Mouse (Mus musculus) neural tube, embryonic 13.5 days (tissue): ENCODE measurements at regions not wholly inside any gene's neighbourhood (a gene's known extent, or its start where the extent isn't known, plus 50 kb on each side); places are given as distances from the start of the nearest gene placed in this dataset.

Experiments
- ATAC-seq: fragments of 200-750 bp; cut with Nextera tagmentation; 2 replicates; pipeline ENCODE4 v1.8.0; 2017; ENCODE audit warnings: low read depth, mild to moderate bottlenecking, moderate TSS enrichment, moderate library complexity
- H3K27ac ChIP-seq: fragments of 300-500 bp; sonication (generic); replicated peaks from 2 replicates; pipeline ENCODE4 v1.5.1; 2015; ENCODE audit warnings: moderate library complexity, mild to moderate bottlenecking, inconsistent platforms
- H3K27me3 ChIP-seq: fragments of 300-500 bp; sonication (generic); 2 replicates; pipeline ENCODE4 v1.6.1; 2015; ENCODE audit warnings: mild to moderate bottlenecking, inconsistent platforms
- H3K36me3 ChIP-seq: fragments of 300-500 bp; sonication (generic); 2 replicates; pipeline ENCODE4 v1.6.1; 2015; ENCODE audit warnings: mild to moderate bottlenecking, inconsistent platforms
- H3K4me1 ChIP-seq: fragments of 300-500 bp; sonication (generic); replicated peaks from 2 replicates; pipeline ENCODE4 v1.6.1; 2015; ENCODE audit warnings: inconsistent platforms
- H3K4me2 ChIP-seq: fragments of 300-500 bp; sonication (generic); 2 replicates; pipeline ENCODE4 v1.6.1; 2015; ENCODE audit warnings: inconsistent platforms, mild to moderate bottlenecking, moderate library complexity
- H3K4me3 ChIP-seq: fragments of 300-500 bp; sonication (generic); 2 replicates; pipeline ENCODE4 v1.5.1; 2015; ENCODE audit warnings: mild to moderate bottlenecking, inconsistent platforms
- H3K9ac ChIP-seq: fragments of 300-500 bp; sonication (generic); 2 replicates; pipeline ENCODE4 v1.6.1; 2015; ENCODE audit warnings: moderate library complexity, mild to moderate bottlenecking, inconsistent platforms
- H3K9me3 ChIP-seq: fragments of 300-500 bp; sonication (generic); 2 replicates; pipeline ENCODE4 v1.6.1; 2016; ENCODE audit warnings: inconsistent platforms
- WGBS: fragments of 180-500 bp; shearing (Covaris S2); methylation state at CpG from one replicate; pipeline ENCODE4 v1.1.7; 2015; 5-methylcytosine and 5-hydroxymethylcytosine counted together

GRCm38 (mm10) chr1:41165878-41166786 lies 360.7 kb downstream of the Tmem182 start:
- H3K4me1 ChIP-seq, result no peaks in the 10 kb centered on the region
- no peak overlapping the region for H3K27ac ChIP-seq
- H3K27me3 ChIP-seq, result no peaks in the 10 kb centered on the region
- 60% methylated on average over 12 of the region's 12 CpGs for WGBS
- no peak overlapping the region for H3K9ac ChIP-seq
- no peak overlapping the region for H3K4me2 ChIP-seq
- H3K36me3 ChIP-seq, result no peaks in the 10 kb centered on the region
- no peak for ATAC-seq
- peaks cover 3% of the 10 kb centered on the region; the same call in 1 of the 2 replicates for H3K9me3 ChIP-seq
- H3K4me3 ChIP-seq, result no peak overlapping the region

GRCm38 (mm10) chr1:41166787-41167420 lies 361.5 kb downstream of the Tmem182 start:
- Histone ChIP-seq H3K4me3 (no peak overlapping the region), H3K27ac (no peak overlapping the region), H3K9ac (no peak overlapping the region), H3K36me3 (no peaks in the 10 kb centered on the region), H3K9me3 (peaks cover 3% of the 10 kb centered on the region; the same call in 1 of the 2 replicates), H3K4me1 (no peaks in the 10 kb centered on the region), H3K4me2 (no peak overlapping the region), H3K27me3 (no peaks in the 10 kb centered on the region)
- no peak for ATAC-seq
- WGBS, result 78% methylated on average over 4 of the region's 4 CpGs

DNA sequence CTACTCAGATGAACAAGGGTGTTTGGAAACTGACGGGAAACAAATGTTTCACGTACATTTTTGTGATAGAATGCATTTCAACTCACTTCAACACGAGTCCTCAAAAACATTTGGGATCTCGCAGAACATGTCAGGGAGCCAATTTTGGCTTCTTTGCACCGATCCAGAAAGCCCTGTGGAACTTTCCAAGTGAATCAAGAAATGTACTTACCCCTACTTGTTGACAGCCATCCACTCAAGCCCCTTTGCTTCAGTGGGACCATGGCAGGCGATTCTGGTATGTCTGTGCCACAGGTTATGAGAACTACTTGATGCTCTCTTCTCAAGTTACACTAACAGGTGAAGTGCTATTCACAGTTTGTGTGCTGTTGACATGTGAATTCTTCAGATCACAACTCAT lies 381.6 kb downstream of the Tmem182 start:
- no peak for ATAC-seq
- 89% methylated on average over 6 of the region's 6 CpGs for WGBS
- Histone ChIP-seq H3K4me2 (no peak overlapping the region), H3K27ac (no peak overlapping the region), H3K36me3 (no peaks in the 10 kb centered on the region), H3K9ac (no peak overlapping the region), H3K4me1 (peaks cover 11% of the 10 kb centered on the region; the same call in 1 of the 2 replicates), H3K4me3 (no peak overlapping the region), H3K9me3 (no peaks in the 10 kb centered on the region), H3K27me3 (no peaks in the 10 kb centered on the region)

DNA sequence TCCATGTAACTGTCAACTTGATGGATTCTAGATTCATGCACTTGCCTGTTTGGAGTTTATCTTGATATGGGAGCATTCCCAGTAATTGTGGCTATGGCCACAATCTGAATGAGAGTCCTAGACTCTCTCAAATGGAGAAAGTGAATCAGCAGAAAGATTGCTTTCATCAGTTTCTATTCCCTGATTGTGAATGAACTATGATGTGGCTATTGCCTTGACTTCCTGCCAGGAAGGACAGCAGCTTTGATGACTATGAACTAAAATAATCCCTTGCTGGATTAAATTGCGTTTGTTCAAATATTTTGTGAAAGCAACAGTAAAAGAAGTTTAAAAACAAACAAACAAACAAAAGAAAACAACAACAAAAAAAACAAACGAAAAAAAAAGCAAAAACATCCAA lies 407.5 kb downstream of the Tmem182 start:
- Histone ChIP-seq H3K9ac (no peak overlapping the region), H3K4me2 (no peak overlapping the region), H3K9me3 (no peaks in the 10 kb centered on the region), H3K4me3 (no peak overlapping the region), H3K4me1 (no peaks in the 10 kb centered on the region), H3K36me3 (no peaks in the 10 kb centered on the region), H3K27ac (no peak overlapping the region), H3K27me3 (no peaks in the 10 kb centered on the region)
- WGBS, result 88% methylated on average over 2 of the region's 2 CpGs
- no peak for ATAC-seq

DNA sequence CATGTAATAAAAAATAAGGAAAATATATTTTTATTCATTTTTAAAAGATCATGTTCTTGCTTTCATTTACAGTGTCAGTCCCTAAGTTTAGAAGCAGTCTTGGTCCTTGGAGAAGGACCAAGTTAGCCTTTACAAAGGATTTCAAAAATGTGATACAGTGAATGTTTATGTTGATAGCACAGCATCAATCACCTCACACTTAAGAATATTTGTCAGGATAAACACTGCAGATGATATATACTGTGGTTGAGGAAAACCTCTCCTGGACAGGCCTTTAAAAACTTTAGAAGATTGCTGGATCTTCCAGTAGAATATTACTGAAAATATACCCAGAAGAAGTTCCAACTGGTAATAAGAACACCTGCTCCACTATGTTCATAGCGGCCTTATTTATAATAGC lies 420.4 kb downstream of the Tmem182 start:
- Histone ChIP-seq H3K9ac (no peak overlapping the region), H3K4me3 (no peak overlapping the region), H3K36me3 (no peaks in the 10 kb centered on the region), H3K4me1 (no peaks in the 10 kb centered on the region), H3K4me2 (no peak overlapping the region), H3K27ac (no peak overlapping the region), H3K9me3 (no peaks in the 10 kb centered on the region), H3K27me3 (no peaks in the 10 kb centered on the region)
- ATAC-seq, result no peak
- WGBS, result 98% methylated on average over 1 of the region's 1 CpGs

- 88% methylated on average over 7 of the region's 7 CpGs for WGBS
- H3K9ac ChIP-seq, result no peak overlapping the region
- no peak overlapping the region for H3K4me3 ChIP-seq
- no peaks in the 10 kb centered on the region for H3K9me3 ChIP-seq
- no peaks in the 10 kb centered on the region for H3K36me3 ChIP-seq
- H3K27me3 ChIP-seq, result no peaks in the 10 kb centered on the region
- H3K4me2 ChIP-seq, result no peak overlapping the region
- no peak for ATAC-seq
- H3K27ac ChIP-seq, result no peak overlapping the region
- H3K4me1 ChIP-seq, result no peaks in the 10 kb centered on the region
Observed at GRCm38 (mm10) chr1:41235335-41235734, 429.9 kb downstream of the Tmem182 start.

GRCm38 (mm10) chr1:41243000-41243399 lies 437.6 kb downstream of the Tmem182 start:
- Histone ChIP-seq H3K4me2 (no peak overlapping the region), H3K27me3 (no peaks in the 10 kb centered on the region), H3K9ac (no peak overlapping the region), H3K27ac (no peak overlapping the region), H3K4me3 (no peak overlapping the region), H3K4me1 (0 out of 2 replicates have a peak, but pooled peaks cover 8% of the 10 kb centered on the region), H3K9me3 (no peaks in the 10 kb centered on the region), H3K36me3 (no peaks in the 10 kb centered on the region)
- no peak for ATAC-seq
- 29% methylated on average over 6 of the region's 6 CpGs for WGBS

- H3K4me1 ChIP-seq, result 0 out of 2 replicates have a peak, but pooled peaks cover 8% of the 10 kb centered on the region
- no peaks in the 10 kb centered on the region for H3K27me3 ChIP-seq
- no peaks in the 10 kb centered on the region for H3K36me3 ChIP-seq
- no peak overlapping the region for H3K9ac ChIP-seq
- no peak overlapping the region for H3K27ac ChIP-seq
- H3K9me3 ChIP-seq, result no peaks in the 10 kb centered on the region
- no peak for ATAC-seq
- H3K4me2 ChIP-seq, result no peak overlapping the region
- no peak overlapping the region for H3K4me3 ChIP-seq
- WGBS, result 92% methylated on average over 12 of the region's 12 CpGs
Observed at GRCm38 (mm10) chr1:41244627-41245026, 439.2 kb downstream of the Tmem182 start.

DNA sequence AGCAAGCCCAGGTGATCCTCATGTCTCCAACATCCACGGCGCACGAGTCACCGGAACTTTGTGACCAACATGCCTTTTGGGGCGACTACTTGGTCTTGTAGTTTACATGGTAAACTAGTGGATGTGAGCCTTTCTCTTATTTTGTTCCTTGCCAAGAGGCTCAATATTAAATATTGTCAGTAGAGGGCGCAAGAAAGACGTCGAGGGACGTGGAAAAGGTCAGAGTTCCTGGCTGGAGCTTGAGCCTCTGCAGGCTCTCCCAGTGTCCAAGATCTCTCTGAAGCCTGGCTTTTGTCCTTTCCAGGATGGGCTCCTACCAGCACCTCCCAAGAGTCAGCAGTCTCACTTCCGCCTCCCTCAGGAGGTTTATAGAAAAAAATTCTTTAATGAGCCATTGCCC lies 458.8 kb downstream of the Tmem182 start:
- Histone ChIP-seq H3K27me3 (no peaks in the 10 kb centered on the region), H3K9me3 (no peaks in the 10 kb centered on the region), H3K4me3 (no peak overlapping the region), H3K4me2 (no peak overlapping the region), H3K9ac (no peak overlapping the region), H3K27ac (no peak overlapping the region), H3K4me1 (no peaks in the 10 kb centered on the region), H3K36me3 (no peaks in the 10 kb centered on the region)
- ATAC-seq, result no peak
- 37% methylated on average over 10 of the region's 10 CpGs for WGBS

DNA sequence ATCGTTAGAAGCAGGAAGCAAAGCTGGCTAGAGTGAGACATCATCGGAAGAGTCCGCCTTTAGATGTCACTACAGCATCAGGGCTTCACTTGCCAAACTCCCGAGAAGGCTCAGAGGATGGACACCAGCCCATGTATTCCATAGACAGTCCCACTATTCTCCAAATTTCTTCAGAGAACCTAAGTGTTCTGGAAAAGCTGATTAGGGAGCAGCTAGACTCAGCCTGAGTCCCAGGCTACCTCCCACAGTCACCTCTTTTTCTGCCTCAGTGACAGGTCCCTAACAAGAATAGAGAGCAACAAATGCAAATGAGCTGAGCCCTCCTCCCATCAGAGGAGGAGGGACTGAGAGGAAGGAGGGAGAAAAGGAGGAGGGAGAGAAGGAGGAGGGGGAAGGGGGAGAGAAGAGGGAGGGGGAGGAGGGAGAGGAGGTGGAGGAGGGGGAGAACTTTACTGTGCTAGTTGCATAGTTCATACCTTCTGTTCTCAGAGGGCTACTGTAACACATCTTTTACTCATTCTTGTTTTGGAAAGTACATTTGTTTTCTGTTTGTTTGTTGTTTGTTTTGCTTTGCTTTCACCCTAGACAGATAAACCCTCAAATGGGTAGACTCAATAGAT lies 465.8 kb downstream of the Tmem182 start:
- 0 out of 2 replicates have a peak overlapping the region, but pooled peaks have one; percentile 11 for H3K4me2 ChIP-seq
- WGBS, result 11% methylated on average over 4 of the region's 4 CpGs

GRCm38 (mm10) chr1:41274573-41275270 lies 469.3 kb downstream of the Tmem182 start:
- Histone ChIP-seq H3K9ac (peak overlapping the region; percentile 45; the same call in 1 of the 2 replicates), H3K4me1 (peaks cover 34% of the 10 kb centered on the region), H3K27ac (peak overlapping the region; percentile 13; the same call in 1 of the 2 replicates), H3K27me3 (no peaks in the 10 kb centered on the region), H3K36me3 (no peaks in the 10 kb centered on the region), H3K4me2 (peak overlapping the region; percentile 40), H3K9me3 (no peaks in the 10 kb centered on the region), H3K4me3 (no peak overlapping the region; the same call in 1 of the 2 replicates)
- WGBS, result 11% methylated on average over 10 of the region's 10 CpGs
- peak; percentile 42 for ATAC-seq

More for the DNA sequence above, 465.8 kb downstream of the Tmem182 start:
- peak; percentile 79 for ATAC-seq
- Histone ChIP-seq H3K4me1 (peaks cover 29% of the 10 kb centered on the region), H3K4me3 (no peak overlapping the region), H3K36me3 (no peaks in the 10 kb centered on the region), H3K27ac (no peak overlapping the region), H3K9me3 (no peaks in the 10 kb centered on the region), H3K9ac (no peak overlapping the region), H3K27me3 (no peaks in the 10 kb centered on the region)
